Mouse (Mus musculus) CD4-positive helper T cell, adult 2 months (primary cell): Measurements from ENCODE around the gene Yif1a.
"Not testable (repeated sequence)": the region's sequence is repeated elsewhere in the genome, so short reads cannot be mapped to it uniquely, and the experiment has no call there.

ENCODE experiments used
- DNase-seq: peaks from one replicate; pipeline ENCODE4 v3.0.0-alpha.2; 2012; ENCODE audit warnings: low read depth, missing footprints, low spot score

The Yif1a gene

GRCm38 (mm10) chr19:5085145-5085863 is 3.0 kb upstream of the Yif1a start, which contains the start of gene Tmem151a:
Gene Tmem151a (minus strand): TSS chr19:5085531.
- peak; percentile 36 for DNase-seq

GRCm38 (mm10) chr19:5086533-5086932 is 1.8 kb upstream of the Yif1a start:
- DNase-seq: not testable (repeated sequence)

GRCm38 (mm10) chr19:5089324-5089723 is 986 bp downstream of the Yif1a start:
- DNase-seq: peak; percentile 2

GRCm38 (mm10) chr19:5092083-5092482 is 3.7 kb downstream of the Yif1a start:
- no peak for DNase-seq

- peak; percentile 2 for DNase-seq
Observed at GRCm38 (mm10) chr19:5093481-5094242, 5.3 kb downstream of the Yif1a start.

- peak; percentile 86 for DNase-seq
Observed at GRCm38 (mm10) chr19:5094243-5094632, 5.9 kb downstream of the Yif1a start.

GRCm38 (mm10) chr19:5094746-5095417 is 6.5 kb downstream of the Yif1a start:
- DNase-seq: no peak

GRCm38 (mm10) chr19:5095887-5096474 is 7.6 kb downstream of the Yif1a start:
- DNase-seq: no peak

GRCm38 (mm10) chr19:5097521-5098362 is 9.4 kb downstream of the Yif1a start:
- DNase-seq: peak; percentile 32

GRCm38 (mm10) chr19:5098363-5099143 is 10.2 kb downstream of the Yif1a start, which contains the start of gene Cnih2:
Gene Cnih2 (minus strand): TSS chr19:5098521.
- DNase-seq: peak; percentile 65

- DNase-seq: no peak
Observed at GRCm38 (mm10) chr19:5106074-5106473, 17.7 kb downstream of the Yif1a start.

GRCm38 (mm10) chr19:5106731-5107191 is 18.4 kb downstream of the Yif1a start, which contains the start of gene Rab1b:
Gene Rab1b (minus strand): TSS chr19:5107072.
- DNase-seq: peak; percentile 98

GRCm38 (mm10) chr19:5107556-5108270 is 19.4 kb downstream of the Yif1a start:
- no peak for DNase-seq

- DNase-seq: no peak
Observed at GRCm38 (mm10) chr19:5108271-5108575, 19.9 kb downstream of the Yif1a start.

GRCm38 (mm10) chr19:5108702-5109101 is 20.4 kb downstream of the Yif1a start:
- no peak for DNase-seq

- DNase-seq: no peak
Observed at GRCm38 (mm10) chr19:5109659-5110453, 21.5 kb downstream of the Yif1a start.

GRCm38 (mm10) chr19:5113783-5114182 is 25.4 kb downstream of the Yif1a start:
- DNase-seq: no peak
